Mouse (Mus musculus): ENCODE results near the gene Ccdc88c.

The Ccdc88c gene

DNA sequence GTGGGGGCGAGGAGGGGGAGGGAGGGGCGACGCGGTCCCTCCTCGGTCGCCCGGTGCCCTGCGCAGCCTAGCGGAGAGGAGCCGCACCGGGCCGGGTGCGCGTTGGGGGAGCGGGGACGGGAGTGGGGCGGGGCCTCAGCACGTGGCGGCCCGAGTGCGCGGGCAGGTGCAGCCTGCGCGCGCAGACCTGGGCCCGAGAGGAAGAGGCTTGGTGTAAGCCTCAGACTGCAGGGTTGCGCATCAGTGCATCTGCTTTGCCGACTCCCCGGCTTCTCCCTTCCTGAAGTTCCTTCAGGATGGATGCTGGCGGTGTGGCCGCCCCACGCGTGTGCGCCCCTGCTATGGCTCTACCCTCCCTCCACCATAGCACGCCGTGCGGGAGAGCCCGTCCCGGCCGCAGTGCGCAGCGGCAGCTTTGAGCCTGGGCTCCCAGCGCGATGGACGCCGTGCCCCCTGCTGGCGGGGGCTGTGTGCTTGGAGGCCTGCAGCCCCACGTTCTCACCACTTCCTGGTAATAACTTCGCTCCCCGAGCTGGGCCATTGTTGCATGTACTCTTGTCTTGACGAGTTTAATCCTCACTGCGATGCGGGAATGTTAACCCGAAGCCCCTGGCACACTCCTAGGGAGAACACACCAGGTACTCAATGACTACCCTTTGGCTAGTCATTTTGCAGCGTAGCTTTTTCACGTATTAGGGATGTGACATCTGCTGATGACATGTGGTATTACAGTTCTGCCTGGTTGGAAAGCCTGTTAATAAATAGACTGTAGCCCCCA, at the start of gene Ccdc88c:
Ccdc88c (minus strand) TSS at position 103 of the 778 bp plus-strand sequence.
- TF ChIP-seq GATA4 (IDR thresholded peaks at IDR 0.05; ENCODE audit: insufficient replicate concordance, low read length), result no peak

DNA sequence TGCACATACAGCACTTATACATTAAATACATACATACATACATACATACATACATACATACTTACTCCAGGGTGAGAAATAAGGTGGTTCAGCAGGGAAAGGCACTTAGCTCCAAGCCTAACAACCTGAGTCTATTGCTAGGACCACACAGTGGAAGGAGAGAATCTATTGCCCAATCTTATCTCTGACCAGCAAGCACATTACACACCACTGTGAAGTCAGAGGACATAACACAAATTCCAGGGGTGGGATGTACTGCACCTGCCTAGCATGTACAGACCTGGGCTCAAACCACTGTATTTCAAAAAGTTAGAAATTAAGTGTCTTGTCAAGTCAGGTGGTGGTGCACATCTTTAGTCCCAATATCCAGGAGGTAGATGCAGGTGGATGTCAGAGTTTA, 49.1 kb upstream of the Ccdc88c start:
- no peak for TF ChIP-seq GATA4 (IDR thresholded peaks at IDR 0.05; ENCODE audit: insufficient replicate concordance, low read length)

DNA sequence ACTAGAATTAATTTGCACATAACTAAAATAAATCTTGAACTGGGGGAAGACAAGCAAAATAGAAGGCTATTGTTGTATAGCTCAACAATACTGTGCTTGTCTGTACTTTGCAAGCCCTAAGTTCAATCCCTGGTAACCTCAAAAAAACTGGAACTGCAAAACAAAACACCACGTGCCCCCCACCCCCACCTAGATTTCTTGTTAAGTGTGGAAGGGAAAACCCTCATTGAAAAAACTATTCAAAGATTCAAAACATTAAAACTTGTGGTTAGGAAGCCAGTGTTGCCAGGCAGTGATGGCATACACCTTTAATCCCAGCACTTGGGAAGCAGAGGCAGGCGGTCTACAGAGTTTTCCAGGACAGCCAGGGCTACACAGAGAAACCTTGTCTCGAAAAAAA, 46.6 kb upstream of the Ccdc88c start:
- TF ChIP-seq GATA4 (IDR thresholded peaks at IDR 0.05; ENCODE audit: insufficient replicate concordance, low read length), result no peak

- TF ChIP-seq GATA4 (IDR thresholded peaks at IDR 0.05; ENCODE audit: insufficient replicate concordance, low read length), result no peak
Measured at GRCm38 (mm10) chr12:101074821-101075429, 46.1 kb upstream of the Ccdc88c start.

- TF ChIP-seq GATA4 (IDR thresholded peaks at IDR 0.05; ENCODE audit: insufficient replicate concordance, low read length), result no peak
Measured at GRCm38 (mm10) chr12:101069813-101070212, 41.0 kb upstream of the Ccdc88c start.

DNA sequence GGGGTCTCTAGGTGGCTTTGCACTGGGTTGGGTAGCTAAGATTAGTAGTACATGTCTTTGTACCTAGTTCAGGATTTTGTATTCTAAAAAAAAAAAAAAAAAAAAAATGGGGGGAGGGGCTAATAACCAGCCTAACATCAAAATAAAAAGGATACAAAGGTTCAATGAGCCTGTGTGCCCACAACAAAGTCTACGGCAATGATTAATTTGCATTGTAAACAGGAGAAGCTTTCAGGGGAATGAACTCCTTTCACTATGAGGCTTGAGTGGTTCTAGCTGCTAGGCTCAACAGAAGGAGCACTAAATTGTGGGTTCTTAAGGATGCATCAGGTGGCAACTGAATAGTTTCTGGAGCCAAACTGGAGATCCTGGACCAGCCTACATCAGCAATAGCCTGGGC, 37.5 kb upstream of the Ccdc88c start:
- TF ChIP-seq GATA4 (IDR thresholded peaks at IDR 0.05; ENCODE audit: insufficient replicate concordance, low read length), result no peak

DNA sequence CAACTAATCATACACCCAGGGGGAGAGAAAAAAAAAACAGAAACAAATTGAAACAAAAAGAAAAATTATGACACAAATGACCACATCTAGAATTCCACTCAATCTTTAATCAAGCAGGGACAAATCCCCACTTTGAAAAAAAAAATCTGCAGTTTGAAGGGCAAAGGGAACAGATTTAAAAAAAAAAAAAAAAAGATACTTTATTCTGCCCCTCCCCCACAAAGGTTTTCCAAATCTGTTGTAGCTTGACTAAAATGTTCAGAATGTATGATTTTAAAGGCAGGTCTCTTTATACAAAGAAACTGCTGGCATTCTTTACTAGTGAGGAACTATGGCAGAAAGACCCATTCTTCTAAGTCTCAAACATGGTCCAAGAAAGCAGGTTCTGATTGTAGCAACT, 11.1 kb upstream of the Ccdc88c start:
- TF ChIP-seq GATA4 (IDR thresholded peaks at IDR 0.05; ENCODE audit: insufficient replicate concordance, low read length), result no peak

- TF ChIP-seq GATA4 (IDR thresholded peaks at IDR 0.05; ENCODE audit: insufficient replicate concordance, low read length), result no peak
Measured at GRCm38 (mm10) chr12:101028247-101028953, 456 bp downstream of the Ccdc88c start.

DNA sequence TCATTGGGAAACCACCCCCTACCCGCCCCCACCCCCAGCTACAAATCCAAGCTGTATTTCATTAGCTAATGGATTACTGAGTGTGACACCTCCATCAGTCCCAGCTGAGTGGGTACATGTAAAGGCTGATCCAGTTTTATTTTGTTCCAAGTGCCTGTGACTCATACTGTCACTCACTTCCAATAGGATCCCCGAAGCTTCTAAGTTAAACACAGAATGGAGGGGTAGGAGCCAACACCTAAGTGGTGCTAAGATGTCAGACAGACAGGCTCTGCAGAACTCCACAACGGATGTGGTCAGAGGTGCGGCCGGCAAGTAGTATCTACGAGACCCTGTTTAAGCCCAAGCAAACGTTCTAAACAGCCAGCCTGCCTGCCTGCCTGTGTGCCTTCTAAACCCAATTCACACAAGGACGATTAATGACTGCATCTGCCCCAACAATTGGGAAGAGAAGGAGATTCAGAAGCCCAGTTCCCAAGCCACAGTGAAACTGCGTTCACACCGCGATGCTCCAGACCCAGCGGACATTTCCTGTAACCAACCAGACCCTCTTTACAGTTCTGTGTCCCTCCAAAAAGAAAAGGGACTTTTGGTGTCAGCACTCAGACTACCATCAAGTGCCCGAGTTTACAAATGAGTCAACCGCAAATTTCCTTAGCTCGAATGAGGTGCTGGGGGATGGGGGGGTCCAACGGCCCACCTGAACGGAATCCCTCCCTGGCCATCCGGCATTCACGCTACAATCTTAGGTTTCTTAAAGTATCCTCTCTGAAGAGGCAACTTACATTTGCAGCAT, 1.2 kb downstream of the Ccdc88c start:
- TF ChIP-seq GATA4 (IDR thresholded peaks at IDR 0.05; ENCODE audit: insufficient replicate concordance, low read length), result no peak

GRCm38 (mm10) chr12:101026946-101027345, 1.9 kb downstream of the Ccdc88c start:
- no peak for TF ChIP-seq GATA4 (IDR thresholded peaks at IDR 0.05; ENCODE audit: insufficient replicate concordance, low read length)

GRCm38 (mm10) chr12:101026518-101026917, 2.3 kb downstream of the Ccdc88c start:
- TF ChIP-seq GATA4 (IDR thresholded peaks at IDR 0.05; ENCODE audit: insufficient replicate concordance, low read length), result no peak

- TF ChIP-seq GATA4 (IDR thresholded peaks at IDR 0.05; ENCODE audit: insufficient replicate concordance, low read length), result no peak
Measured at GRCm38 (mm10) chr12:101026025-101026424, 2.8 kb downstream of the Ccdc88c start.

DNA sequence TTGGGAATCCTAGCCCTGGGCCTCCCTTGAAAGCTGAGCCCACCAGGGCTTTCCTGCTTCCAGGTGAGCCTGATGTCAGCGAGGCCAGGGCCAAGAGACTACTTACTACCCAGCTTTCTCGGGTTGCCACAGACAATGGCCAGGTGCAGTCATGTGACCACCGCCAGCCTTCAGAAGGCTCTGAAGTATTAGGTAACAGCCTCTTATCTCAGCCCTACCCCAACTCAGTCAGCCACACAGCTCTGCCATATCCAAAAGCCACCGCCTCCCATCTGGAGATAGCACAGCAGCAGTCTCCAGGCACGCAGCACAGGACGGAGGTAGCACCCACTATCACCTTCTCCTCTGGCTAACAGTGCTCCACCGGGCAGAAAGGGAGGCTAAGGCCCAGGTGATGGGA, 3.5 kb downstream of the Ccdc88c start:
- TF ChIP-seq GATA4 (IDR thresholded peaks at IDR 0.05; ENCODE audit: insufficient replicate concordance, low read length), result no peak

DNA sequence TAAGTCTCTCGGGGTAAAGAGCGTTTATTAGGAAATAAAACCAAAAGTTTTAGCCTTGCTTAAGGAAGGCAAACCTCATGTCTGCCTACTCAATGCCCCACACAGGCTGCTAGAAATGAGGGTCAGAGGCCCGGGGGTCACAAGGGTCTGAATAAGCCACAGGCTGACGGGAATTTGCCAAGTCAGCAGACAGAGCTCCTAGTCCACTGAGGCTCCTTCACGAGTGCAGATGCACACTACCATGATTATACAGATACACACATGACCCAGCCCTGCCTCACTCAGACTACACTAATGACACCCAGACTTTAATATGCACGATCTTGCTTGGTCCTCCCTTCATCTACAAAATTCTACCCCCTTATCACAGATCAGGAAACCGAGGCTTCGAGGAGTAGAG, 4.0 kb downstream of the Ccdc88c start:
- no peak for TF ChIP-seq GATA4 (IDR thresholded peaks at IDR 0.05; ENCODE audit: insufficient replicate concordance, low read length)

DNA sequence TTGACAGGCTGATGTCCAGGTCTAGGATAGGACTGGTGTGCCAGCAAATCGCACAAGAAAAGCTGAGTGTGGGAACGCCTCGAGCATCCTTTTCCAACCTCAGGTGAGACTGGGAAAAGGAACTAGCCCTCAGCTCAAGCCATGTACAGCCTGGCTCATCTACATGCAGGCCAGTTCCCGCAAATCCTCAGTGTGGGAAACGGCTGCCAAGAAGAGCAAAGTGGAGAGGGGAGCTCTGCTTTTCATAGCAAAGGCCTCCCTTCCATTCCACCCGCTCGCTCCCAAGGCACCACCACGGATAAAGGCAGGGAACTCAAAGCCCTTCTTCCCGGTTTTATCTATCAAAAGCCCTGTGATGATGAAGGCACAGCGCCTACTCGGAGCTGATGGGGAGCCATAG, 5.7 kb downstream of the Ccdc88c start:
- TF ChIP-seq GATA4 (IDR thresholded peaks at IDR 0.05; ENCODE audit: insufficient replicate concordance, low read length), result no peak

Measured in liver, adult (tissue).